Mouse (Mus musculus) liver, embryonic 18 days (tissue): ENCODE measurements around the gene Abce1. TPM values are rescaled to one million over a fixed set of nuclear protein-coding genes. Genes with fewer than 3 reads are reported as not detected.

Source experiments
- polyA plus RNA-seq: library from polyadenylated mRNA; depleted of rRNA; stranded (reverse); fragments of >200 nt; gene quantifications from 2 replicates; pipeline ENCODE4 v1.2.3, GENCODE M21; 2012; rRNA removed

The Abce1 gene
- polyA plus RNA-seq = 25.3 and 26.3 TPM in 2 replicates

DNA sequence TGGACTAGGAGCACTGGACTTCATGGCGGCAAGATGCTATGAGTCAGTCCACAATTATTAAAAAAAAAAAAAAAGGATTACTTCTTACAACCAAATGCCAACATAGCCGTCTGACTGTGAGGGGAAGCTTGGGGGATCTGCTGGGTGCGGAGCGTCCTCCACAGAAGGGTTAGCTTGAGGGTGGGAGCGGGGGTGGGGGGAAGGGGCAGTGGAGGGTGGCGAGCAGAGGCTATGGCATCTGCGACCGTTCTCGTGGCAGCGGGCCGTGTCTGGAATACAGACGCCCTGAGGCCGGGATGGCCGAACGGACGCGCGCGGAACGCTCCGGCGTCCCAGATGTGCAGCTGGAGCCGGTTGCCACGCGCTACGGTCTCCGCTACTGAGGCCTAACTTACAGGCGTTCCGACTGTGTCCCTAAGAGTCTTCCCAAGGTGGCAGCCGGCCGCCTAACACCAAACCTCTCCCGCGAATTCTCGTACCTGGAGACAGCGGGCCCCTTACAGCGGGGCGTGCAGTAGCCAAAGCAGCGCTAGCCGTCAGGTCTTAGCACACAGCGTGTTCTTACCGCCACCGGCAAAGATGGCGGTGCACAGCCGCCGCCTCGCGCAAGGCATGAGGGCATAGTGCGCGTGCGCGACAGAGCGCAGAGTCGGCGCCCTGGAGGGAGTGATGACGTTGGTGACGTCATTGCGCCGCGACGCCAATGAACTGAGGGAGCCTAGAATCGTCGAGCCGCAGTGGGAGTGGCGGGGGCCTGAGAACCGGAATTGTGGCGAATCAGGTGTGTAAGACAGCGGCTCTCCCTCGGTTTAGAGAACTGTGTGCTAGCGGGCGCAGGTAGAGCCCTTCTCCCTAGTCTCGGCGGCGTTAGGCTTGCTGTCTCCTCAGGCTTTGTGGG, at the start of gene Abce1, which contains the start of gene Anapc10:
TSS of gene Abce1 (minus strand) at position 677 of the 898 bp plus-strand sequence.
TSS of gene Anapc10 (plus strand) at position 757 of the 898 bp plus-strand sequence.

GRCm38 (mm10) chr8:79639586-79640451, 71.7 kb downstream of the Abce1 start, which contains the start of gene Otud4:
Gene Otud4, plus strand, starts transcription at chr8:79639618.

Other genes with a start within 250 kb of the Abce1 start
- gene Otud4, start 72.1 kb downstream of the Abce1 start, polyA plus RNA-seq = 8.4 and 8.9 TPM in 2 replicates
- gene Anapc10, start 80 bp upstream of the Abce1 start, polyA plus RNA-seq = 1.6 and 2.7 TPM in 2 replicates